Mouse (Mus musculus) lung, postnatal 0 days (tissue): Measurements from ENCODE around the gene Aph1a.

ENCODE experiments used
- CTCF ChIP-seq: IDR thresholded peaks from 2 replicates; pipeline ENCODE4 v1.5.1; 2016; ENCODE audit warnings: antibody characterized with exemption, mild to moderate bottlenecking
- EP300 ChIP-seq: IDR thresholded peaks from 2 replicates; pipeline ENCODE4 v1.6.1; 2016; ENCODE audit warnings: antibody characterized with exemption, mild to moderate bottlenecking, control low read depth

GRCm38 (mm10) chr3:95850611-95851010 is 43.2 kb upstream of the Aph1a start:
- no peak for TF ChIP-seq CTCF
- no peak for TF ChIP-seq EP300
